Mouse (Mus musculus): ENCODE data around the gene Olfr432.
"Not testable (repeated sequence)": the region's sequence is repeated elsewhere in the genome, so short reads cannot be mapped to it uniquely, and the experiment has no call there.

Olfr432 gene

GRCm38 (mm10) chr1:174048893-174049292, at the start of gene Olfr432:
Gene Olfr432, plus strand, starts transcription at chr1:174049205.
- DNase-seq (ENCODE audit: low read depth, low spot score) = no peak

DNA sequence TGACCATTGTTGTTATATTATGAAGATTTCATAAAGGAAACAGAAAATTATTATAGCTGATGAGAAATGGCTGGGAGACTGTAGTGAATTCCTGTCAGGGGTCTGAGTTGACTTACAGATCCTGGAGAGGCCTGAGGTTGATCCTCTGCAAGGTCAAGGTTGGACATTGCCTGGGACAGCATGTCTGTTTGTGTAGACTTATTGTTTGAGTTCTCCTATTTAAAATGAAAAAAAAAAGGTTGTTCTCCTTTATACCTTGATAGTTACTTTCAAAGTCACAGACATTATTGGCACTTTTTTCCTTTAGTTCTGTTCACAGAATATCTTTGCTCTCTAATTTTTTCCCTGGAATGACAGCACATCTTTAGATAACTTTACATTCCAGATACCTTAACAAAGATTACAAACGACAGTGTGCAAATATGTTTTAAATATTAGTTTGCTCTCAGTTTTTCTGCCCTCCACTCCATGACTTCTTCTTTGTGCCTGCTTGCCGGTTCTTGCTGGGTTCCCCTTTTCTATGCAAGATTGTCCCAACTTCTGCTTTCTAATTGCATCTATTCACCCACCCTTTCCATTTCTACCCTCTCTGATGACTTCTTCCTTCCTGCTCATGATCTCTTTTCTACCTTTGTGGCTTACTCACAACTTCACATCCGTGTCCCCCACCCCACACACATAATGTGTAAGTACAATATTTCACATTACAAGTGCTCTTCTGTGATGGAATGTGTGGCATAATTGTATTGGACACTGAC, 44.5 kb upstream of the Olfr432 start:
- DNase-seq (ENCODE audit: low read depth, low spot score) = not testable (repeated sequence)

DNA sequence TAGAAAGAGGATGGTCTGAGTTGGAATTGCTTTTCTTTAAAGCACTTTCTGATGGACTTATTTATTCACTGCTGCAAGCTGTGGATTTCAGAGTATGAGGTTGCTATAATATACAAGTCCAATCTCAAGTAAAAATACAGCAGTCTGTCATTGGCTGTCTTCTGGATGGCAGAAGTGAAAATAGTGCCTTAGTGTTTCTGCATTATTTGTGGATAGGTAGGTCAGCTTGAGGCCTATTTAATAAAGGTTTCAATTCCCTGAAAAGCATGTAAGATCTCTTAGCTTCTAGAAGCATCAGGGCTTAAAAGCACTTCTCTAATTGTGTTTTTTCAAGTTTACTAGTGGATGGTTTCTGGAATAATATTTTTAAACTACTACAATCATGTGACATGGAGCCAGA, 42.0 kb upstream of the Olfr432 start:
- DNase-seq (ENCODE audit: low read depth, low spot score) = not testable (repeated sequence)

DNA sequence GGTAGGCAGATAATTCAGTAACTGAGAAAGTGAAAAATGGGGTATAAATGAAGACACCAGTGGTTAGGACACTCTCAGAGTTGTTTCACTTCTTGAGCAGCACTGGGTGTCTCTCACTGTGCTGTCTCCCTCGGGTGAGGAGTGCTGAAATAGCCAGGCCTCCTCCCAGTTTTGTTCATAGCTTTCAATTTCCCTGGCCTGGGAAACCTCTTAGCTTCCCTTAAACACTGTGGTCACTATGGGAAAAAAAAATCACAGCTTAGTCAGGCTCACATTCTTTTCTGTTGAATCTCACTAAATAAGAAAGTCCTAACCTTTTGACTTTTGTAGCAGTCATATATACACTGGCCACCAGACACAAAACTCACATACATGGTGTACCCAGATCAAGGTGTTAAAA, 17.3 kb upstream of the Olfr432 start, which contains the start of gene Ifi205:
Gene Ifi205 (minus strand): TSS at position 113 of the 400 bp plus-strand sequence.
- DNase-seq (ENCODE audit: low read depth, low spot score) = no peak

GRCm38 (mm10) chr1:174035841-174036240, 13.2 kb upstream of the Olfr432 start:
- no peak for DNase-seq (ENCODE audit: low read depth, low spot score)

DNA sequence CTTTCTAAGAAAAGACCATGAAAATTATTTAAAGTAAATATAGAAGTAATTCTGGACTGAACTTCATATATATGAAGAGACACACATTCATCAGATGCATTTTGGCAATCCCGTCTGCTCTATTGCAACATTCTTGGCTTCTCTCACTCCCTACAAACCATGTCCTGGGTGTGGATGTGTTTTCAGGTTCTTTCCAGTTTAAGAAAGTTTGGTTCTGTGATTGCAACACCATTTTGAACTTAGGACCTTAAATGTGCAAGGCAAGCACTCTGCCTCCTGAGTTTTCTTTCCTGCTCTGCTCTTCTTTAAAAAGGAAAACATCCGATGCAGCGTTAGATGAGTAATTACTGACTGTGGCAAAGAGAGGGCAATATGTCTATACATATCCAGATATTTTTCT, 10.5 kb upstream of the Olfr432 start:
- no peak for DNase-seq (ENCODE audit: low read depth, low spot score)

GRCm38 (mm10) chr1:174040523-174041177, 8.4 kb upstream of the Olfr432 start, which contains the start of gene Olfr433:
Gene Olfr433, plus strand, starts transcription at chr1:174040705.
- DNase-seq (ENCODE audit: low read depth, low spot score) = no peak

- not testable (repeated sequence) for DNase-seq (ENCODE audit: low read depth, low spot score)
Measured at GRCm38 (mm10) chr1:174042091-174042884, 6.7 kb upstream of the Olfr432 start.

- DNase-seq (ENCODE audit: low read depth, low spot score) = no peak
Measured at GRCm38 (mm10) chr1:174044431-174044830, 4.6 kb upstream of the Olfr432 start.

DNA sequence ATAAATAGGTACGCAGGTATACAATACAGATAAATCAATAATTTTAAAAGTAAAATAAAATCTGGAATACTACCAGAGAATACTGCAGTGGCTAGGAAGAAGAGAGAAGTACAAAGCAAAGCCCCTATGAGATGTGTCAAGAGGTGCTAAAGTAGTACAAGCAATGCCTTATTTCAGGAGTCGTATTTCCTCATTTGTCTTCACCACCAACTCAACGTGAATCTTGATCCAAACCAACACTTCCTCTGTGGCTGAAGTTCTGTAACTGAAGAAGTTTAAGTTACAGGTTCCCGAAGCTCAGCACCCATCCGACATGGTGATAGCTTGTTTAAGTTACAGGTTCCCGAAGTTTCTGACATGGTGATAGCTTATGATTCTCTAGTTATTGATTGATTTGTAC, 778 bp upstream of the Olfr432 start:
- DNase-seq (ENCODE audit: low read depth, low spot score) = not testable (repeated sequence)

DNA sequence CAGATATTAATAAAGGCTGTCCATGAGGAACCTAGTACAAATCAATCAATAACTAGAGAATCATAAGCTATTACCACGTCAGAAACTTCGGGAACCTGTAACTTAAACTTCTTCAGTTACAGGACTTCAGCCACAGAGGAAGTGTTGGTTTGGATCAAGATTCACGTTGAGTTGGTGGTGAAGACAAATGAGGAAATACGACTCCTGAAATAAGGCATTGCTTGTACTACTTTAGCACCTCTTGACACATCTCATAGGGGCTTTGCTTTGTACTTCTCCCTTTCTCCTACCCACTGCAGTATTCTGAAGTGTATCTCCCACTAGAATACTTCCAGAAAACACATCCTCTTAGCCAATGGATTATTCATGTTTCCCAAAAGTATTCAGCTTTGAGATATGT, 352 bp downstream of the Olfr432 start:
- not testable (repeated sequence) for DNase-seq (ENCODE audit: low read depth, low spot score)

DNA sequence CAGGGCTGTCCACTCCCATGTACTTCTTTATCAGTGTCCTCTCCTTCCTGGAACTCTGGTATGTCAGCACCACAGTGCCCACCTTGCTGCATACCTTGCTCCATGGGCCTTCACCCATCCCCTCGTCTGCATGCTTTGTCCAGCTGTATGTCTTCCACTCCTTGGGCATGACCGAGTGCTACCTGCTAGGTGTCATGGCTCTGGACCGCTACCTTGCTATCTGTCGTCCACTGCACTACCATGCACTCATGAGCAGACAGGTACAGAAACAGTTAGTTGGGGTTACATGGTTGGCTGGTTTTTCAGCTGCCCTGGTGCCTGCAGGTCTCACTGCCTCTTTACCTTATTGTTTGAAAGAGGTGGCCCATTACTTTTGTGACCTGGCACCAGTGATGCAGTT, 1.5 kb downstream of the Olfr432 start:
- no peak for DNase-seq (ENCODE audit: low read depth, low spot score)

- DNase-seq (ENCODE audit: low read depth, low spot score) = no peak
Measured at GRCm38 (mm10) chr1:174051515-174051914, 2.5 kb downstream of the Olfr432 start.

- DNase-seq (ENCODE audit: low read depth, low spot score) = no peak
Measured at GRCm38 (mm10) chr1:174051931-174052536, 3.0 kb downstream of the Olfr432 start.

DNA sequence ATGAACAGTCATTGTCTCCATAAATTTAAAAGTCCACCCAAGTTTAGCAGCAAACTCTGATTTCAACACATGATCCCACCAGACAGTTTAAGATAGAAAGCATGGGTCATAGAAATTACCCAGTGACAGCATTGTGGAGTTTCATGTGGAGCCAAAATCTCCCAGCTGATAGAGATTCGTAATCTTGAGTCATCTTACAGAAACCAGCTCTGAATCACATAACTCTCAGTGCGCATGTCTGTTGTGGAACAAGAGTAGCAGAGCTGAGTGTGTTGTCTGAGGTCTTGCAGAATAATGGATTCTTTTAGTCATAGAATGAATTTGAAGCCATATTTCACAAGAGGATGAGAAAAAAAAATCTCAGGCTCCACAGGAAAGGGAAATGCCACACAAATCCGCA, 4.0 kb downstream of the Olfr432 start:
- DNase-seq (ENCODE audit: low read depth, low spot score) = no peak

GRCm38 (mm10) chr1:174055248-174055647, 6.2 kb downstream of the Olfr432 start:
- no peak for DNase-seq (ENCODE audit: low read depth, low spot score)

GRCm38 (mm10) chr1:174066305-174066704, 17.3 kb downstream of the Olfr432 start, which contains the start of gene Olfr430:
Gene Olfr430, plus strand, starts transcription at chr1:174066605.
- DNase-seq (ENCODE audit: low read depth, low spot score) = no peak

DNA sequence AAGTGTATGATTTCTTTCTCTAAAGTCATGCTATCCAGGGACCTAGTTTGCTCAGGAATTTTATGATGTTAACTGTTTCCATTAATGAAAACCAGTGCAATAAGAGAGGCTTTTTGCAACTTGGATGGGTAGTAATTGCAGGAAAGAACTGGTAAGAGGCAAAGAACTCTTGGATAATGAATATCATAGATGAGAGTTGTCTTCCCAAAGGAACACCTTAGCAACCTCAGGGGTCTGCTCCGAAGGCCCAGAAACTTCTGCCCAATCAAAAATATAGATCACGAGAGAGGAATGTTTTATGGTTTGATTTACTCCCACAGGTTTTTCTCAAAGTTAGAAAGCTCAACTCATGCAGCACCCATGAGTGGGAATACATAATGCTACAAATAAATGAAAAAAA, 35.0 kb downstream of the Olfr432 start, which contains the start of gene Olfr429:
Gene Olfr429 (plus strand): TSS at position 301 of the 400 bp plus-strand sequence.
- no peak for DNase-seq (ENCODE audit: low read depth, low spot score)

DNA sequence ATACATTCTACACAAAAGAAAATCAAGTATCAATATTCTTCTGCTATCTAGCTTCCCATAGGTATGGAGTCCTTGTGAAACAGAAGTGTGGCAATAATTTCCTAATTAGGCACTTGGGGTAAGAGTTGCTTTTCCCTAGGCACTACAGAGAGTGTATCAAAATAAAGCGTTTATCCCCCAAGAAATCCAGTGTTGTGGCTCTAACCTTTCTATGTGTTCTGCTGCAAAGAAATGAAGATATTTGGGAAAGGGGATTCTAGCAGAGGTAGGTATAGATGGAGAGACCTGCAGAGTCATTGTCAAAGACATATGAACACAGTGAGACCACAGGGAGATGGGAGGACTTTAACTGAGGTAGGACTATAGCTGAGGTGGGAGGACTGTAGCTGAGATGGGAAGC, 47.6 kb downstream of the Olfr432 start, which contains the start of gene Olfr427:
Gene Olfr427 (plus strand): TSS at position 301 of the 400 bp plus-strand sequence.
- no peak for DNase-seq (ENCODE audit: low read depth, low spot score)

- no peak for DNase-seq (ENCODE audit: low read depth, low spot score)
Measured at GRCm38 (mm10) chr1:174103735-174104134, 54.7 kb downstream of the Olfr432 start.

Data from R1 (cell line).